Mouse (Mus musculus) kidney, embryonic 15.5 days (tissue): ENCODE results near the gene 1700088E04Rik. TPM values are rescaled to one million over a fixed set of nuclear protein-coding genes. Genes with fewer than 3 reads are reported as not detected.

Experiments used
- ATAC-seq: fragments of 200-750 bp; cut with Nextera tagmentation; replicated peaks from 2 replicates; pipeline ENCODE4 v1.8.0; 2017; ENCODE audit warnings: moderate TSS enrichment; ENCODE audit not compliant: low FRiP score
- H3K27ac ChIP-seq: fragments of 300-500 bp; sonication (generic); 2 replicates; pipeline ENCODE4 v1.5.1; 2015; ENCODE audit warnings: mild to moderate bottlenecking, inconsistent platforms
- H3K27me3 ChIP-seq: fragments of 300-500 bp; sonication (generic); 2 replicates; pipeline ENCODE4 v1.6.1; 2015; ENCODE audit warnings: inconsistent platforms
- H3K36me3 ChIP-seq: fragments of 300-500 bp; sonication (generic); 2 replicates; pipeline ENCODE4 v1.6.1; 2015; ENCODE audit warnings: inconsistent platforms
- H3K4me1 ChIP-seq: fragments of 300-500 bp; sonication (generic); 2 replicates; pipeline ENCODE4 v1.6.1; 2015; ENCODE audit warnings: inconsistent platforms
- H3K4me2 ChIP-seq: fragments of 300-500 bp; sonication (generic); 2 replicates; pipeline ENCODE4 v1.6.1; 2015; ENCODE audit warnings: moderate library complexity, mild to moderate bottlenecking, inconsistent platforms
- H3K4me3 ChIP-seq: fragments of 300-500 bp; sonication (generic); replicated peaks from 2 replicates; pipeline ENCODE4 v1.5.1; 2015; ENCODE audit warnings: mild to moderate bottlenecking, inconsistent platforms
- H3K9ac ChIP-seq: fragments of 300-500 bp; sonication (generic); 2 replicates; pipeline ENCODE4 v1.6.1; 2015; ENCODE audit warnings: mild to moderate bottlenecking, inconsistent platforms
- H3K9me3 ChIP-seq: fragments of 300-500 bp; sonication (generic); replicated peaks from 2 replicates; pipeline ENCODE4 v1.6.1; 2016; ENCODE audit warnings: inconsistent platforms
- WGBS: fragments of 180-500 bp; shearing (Covaris S2); methylation state at CpG from one replicate; pipeline ENCODE4 v1.1.7; 2015; ENCODE audit warnings: mixed read lengths; 5-methylcytosine and 5-hydroxymethylcytosine counted together
- polyA plus RNA-seq: library from polyadenylated mRNA; unstranded; fragments of >200 nt; fragmentation: Nextera tagmentation; extraction: Ambion mirVana; gene quantifications from 2 replicates; pipeline ENCODE4 v1.2.1, GENCODE M21; 2015

1700088E04Rik gene
- polyA plus RNA-seq, 1 experiment from 2014 or later, result 10.5 TPM

- Histone ChIP-seq H3K27ac (no peak overlapping the region), H3K27me3 (no peaks in the 10 kb centered on the region), H3K4me1 (peaks cover 3% of the 10 kb centered on the region; the same call in 1 of the 2 replicates), H3K9ac (no peak overlapping the region), H3K9me3 (no peaks in the 10 kb centered on the region), H3K4me2 (no peak overlapping the region), H3K36me3 (peaks cover 94% of the 10 kb centered on the region), H3K4me3 (no peak overlapping the region)
- WGBS, result 46% methylated on average over 7 of the region's 7 CpGs
- ATAC-seq, result peak; percentile 46; the same call in 1 of the 2 replicates
Observed at GRCm38 (mm10) chr15:79148533-79148932, 7.5 kb upstream of the 1700088E04Rik start.

GRCm38 (mm10) chr15:79145522-79145921 is 4.5 kb upstream of the 1700088E04Rik start:
- 87% methylated on average over 7 of the region's 7 CpGs for WGBS
- no peak for ATAC-seq
- peaks cover 68% of the 10 kb centered on the region for H3K36me3 ChIP-seq
- H3K4me3 ChIP-seq, result no peak overlapping the region
- H3K9me3 ChIP-seq, result no peaks in the 10 kb centered on the region
- no peak overlapping the region for H3K27ac ChIP-seq
- no peaks in the 10 kb centered on the region for H3K27me3 ChIP-seq
- peaks cover 22% of the 10 kb centered on the region for H3K4me1 ChIP-seq
- no peak overlapping the region for H3K4me2 ChIP-seq
- no peak overlapping the region for H3K9ac ChIP-seq

GRCm38 (mm10) chr15:79144021-79144420 is 3.0 kb upstream of the 1700088E04Rik start:
- Histone ChIP-seq H3K9ac (no peak overlapping the region), H3K4me2 (no peak overlapping the region), H3K4me1 (peaks cover 27% of the 10 kb centered on the region), H3K27me3 (no peaks in the 10 kb centered on the region; the same call in 1 of the 2 replicates), H3K36me3 (peaks cover 57% of the 10 kb centered on the region), H3K27ac (no peak overlapping the region), H3K9me3 (no peaks in the 10 kb centered on the region), H3K4me3 (no peak overlapping the region)
- ATAC-seq, result no peak
- WGBS, result 69% methylated on average over 8 of the region's 8 CpGs

GRCm38 (mm10) chr15:79143316-79143715 is 2.3 kb upstream of the 1700088E04Rik start:
- no peak for ATAC-seq
- H3K27me3 ChIP-seq, result no peaks in the 10 kb centered on the region; the same call in 1 of the 2 replicates
- no peaks in the 10 kb centered on the region for H3K9me3 ChIP-seq
- no peak overlapping the region for H3K27ac ChIP-seq
- peaks cover 50% of the 10 kb centered on the region for H3K36me3 ChIP-seq
- no peak overlapping the region for H3K4me2 ChIP-seq
- H3K9ac ChIP-seq, result no peak overlapping the region
- H3K4me3 ChIP-seq, result no peak overlapping the region
- peaks cover 27% of the 10 kb centered on the region for H3K4me1 ChIP-seq
- WGBS, result 85% methylated on average over 12 of the region's 12 CpGs

GRCm38 (mm10) chr15:79141566-79141917 is 489 bp upstream of the 1700088E04Rik start:
- peaks cover 32% of the 10 kb centered on the region for H3K36me3 ChIP-seq
- H3K9ac ChIP-seq, result peak overlapping the region; percentile 64
- peaks cover 30% of the 10 kb centered on the region for H3K4me1 ChIP-seq
- no peaks in the 10 kb centered on the region; the same call in 1 of the 2 replicates for H3K27me3 ChIP-seq
- H3K9me3 ChIP-seq, result no peaks in the 10 kb centered on the region
- WGBS, result under 1% methylated on average over 7 of the region's 7 CpGs
- H3K27ac ChIP-seq, result peak overlapping the region; percentile 28; the same call in 1 of the 2 replicates
- H3K4me2 ChIP-seq, result peak overlapping the region; percentile 89
- peak overlapping the region; percentile 67 for H3K4me3 ChIP-seq
- no peak; the same call in 1 of the 2 replicates for ATAC-seq

- H3K36me3 ChIP-seq, result peaks cover 13% of the 10 kb centered on the region
- H3K4me1 ChIP-seq, result peaks cover 48% of the 10 kb centered on the region
- no peak overlapping the region for H3K4me2 ChIP-seq
- ATAC-seq, result no peak
- H3K4me3 ChIP-seq, result no peak overlapping the region
- no peak overlapping the region for H3K9ac ChIP-seq
- 58% methylated on average over 10 of the region's 10 CpGs for WGBS
- H3K9me3 ChIP-seq, result no peaks in the 10 kb centered on the region
- H3K27me3 ChIP-seq, result no peaks in the 10 kb centered on the region; the same call in 1 of the 2 replicates
- no peak overlapping the region for H3K27ac ChIP-seq
Observed at GRCm38 (mm10) chr15:79139640-79140039, 1.4 kb downstream of the 1700088E04Rik start.

- Histone ChIP-seq H3K36me3 (peaks cover 31% of the 10 kb centered on the region), H3K9ac (no peak overlapping the region), H3K27me3 (no peaks in the 10 kb centered on the region; the same call in 1 of the 2 replicates), H3K27ac (peak overlapping the region; percentile 41), H3K4me1 (peaks cover 34% of the 10 kb centered on the region), H3K4me2 (no peak overlapping the region), H3K9me3 (no peaks in the 10 kb centered on the region), H3K4me3 (no peak overlapping the region)
- WGBS, result 51% methylated on average over 11 of the region's 11 CpGs
- 0 out of 2 replicates have a peak, but pooled peaks have one; percentile 52 for ATAC-seq
Observed at GRCm38 (mm10) chr15:79135783-79136575, 5.1 kb downstream of the 1700088E04Rik start.

GRCm38 (mm10) chr15:79135332-79135731 is 5.7 kb downstream of the 1700088E04Rik start:
- Histone ChIP-seq H3K9me3 (no peaks in the 10 kb centered on the region), H3K9ac (no peak overlapping the region), H3K27me3 (no peaks in the 10 kb centered on the region; the same call in 1 of the 2 replicates), H3K4me1 (peaks cover 33% of the 10 kb centered on the region), H3K27ac (peak overlapping the region; percentile 41; the same call in 1 of the 2 replicates), H3K4me3 (no peak overlapping the region), H3K36me3 (peaks cover 38% of the 10 kb centered on the region), H3K4me2 (no peak overlapping the region)
- WGBS, result 76% methylated on average over 9 of the region's 9 CpGs
- ATAC-seq, result no peak

GRCm38 (mm10) chr15:79134496-79135270 is 6.4 kb downstream of the 1700088E04Rik start:
- H3K4me3 ChIP-seq, result no peak overlapping the region
- no peaks in the 10 kb centered on the region for H3K9me3 ChIP-seq
- H3K9ac ChIP-seq, result no peak overlapping the region
- no peaks in the 10 kb centered on the region for H3K27me3 ChIP-seq
- H3K27ac ChIP-seq, result no peak overlapping the region
- peaks cover 32% of the 10 kb centered on the region for H3K4me1 ChIP-seq
- H3K4me2 ChIP-seq, result no peak overlapping the region
- no peak; the same call in 1 of the 2 replicates for ATAC-seq
- 86% methylated on average over 9 of the region's 9 CpGs for WGBS
- H3K36me3 ChIP-seq, result peaks cover 44% of the 10 kb centered on the region

- Histone ChIP-seq H3K4me1 (peaks cover 34% of the 10 kb centered on the region), H3K27me3 (no peaks in the 10 kb centered on the region), H3K9me3 (no peaks in the 10 kb centered on the region), H3K9ac (no peak overlapping the region), H3K27ac (no peak overlapping the region), H3K36me3 (peaks cover 53% of the 10 kb centered on the region), H3K4me2 (no peak overlapping the region), H3K4me3 (no peak overlapping the region)
- no peak for ATAC-seq
- 71% methylated on average over 6 of the region's 6 CpGs for WGBS
Observed at GRCm38 (mm10) chr15:79133191-79133661, 7.8 kb downstream of the 1700088E04Rik start.

GRCm38 (mm10) chr15:79131442-79131841 is 9.6 kb downstream of the 1700088E04Rik start:
- Histone ChIP-seq H3K4me1 (peaks cover 31% of the 10 kb centered on the region), H3K4me3 (no peak overlapping the region), H3K27me3 (no peaks in the 10 kb centered on the region), H3K9ac (no peak overlapping the region), H3K36me3 (peaks cover 71% of the 10 kb centered on the region), H3K4me2 (no peak overlapping the region), H3K27ac (no peak overlapping the region), H3K9me3 (no peaks in the 10 kb centered on the region)
- 71% methylated on average over 7 of the region's 7 CpGs for WGBS
- ATAC-seq, result no peak

GRCm38 (mm10) chr15:79130782-79131181 is 10.3 kb downstream of the 1700088E04Rik start:
- no peaks in the 10 kb centered on the region for H3K9me3 ChIP-seq
- H3K27me3 ChIP-seq, result no peaks in the 10 kb centered on the region
- no peak overlapping the region for H3K27ac ChIP-seq
- H3K4me3 ChIP-seq, result no peak overlapping the region
- peaks cover 77% of the 10 kb centered on the region for H3K36me3 ChIP-seq
- H3K4me1 ChIP-seq, result peaks cover 25% of the 10 kb centered on the region
- no peak for ATAC-seq
- no peak overlapping the region for H3K4me2 ChIP-seq
- H3K9ac ChIP-seq, result no peak overlapping the region
- 80% methylated on average over 10 of the region's 10 CpGs for WGBS
